Mouse (Mus musculus) bone marrow macrophage, adult 2 months (primary cell): ENCODE measurements around the gene Il15ra.

ENCODE experiments used
- CTCF ChIP-seq: IDR thresholded peaks from 2 replicates; pipeline ENCODE4 v1.5.1; 2012; ENCODE audit warnings: low read depth, mild to moderate bottlenecking, low read length, moderate library complexity
- POLR2A ChIP-seq: IDR thresholded peaks from 2 replicates; pipeline ENCODE4 v1.6.1; 2012; ENCODE audit warnings: mild to moderate bottlenecking, low read depth, low read length, borderline replicate concordance

GRCm38 (mm10) chr2:11776415-11776814 is 71.3 kb downstream of the Il15ra start:
- TF ChIP-seq CTCF (no peak), POLR2A (no peak)
